Mouse (Mus musculus) layer of hippocampus, adult 9-10 months (tissue): ENCODE measurements around the gene Wtap.
"Not testable (repeated sequence)": the region's sequence is repeated elsewhere in the genome, so short reads cannot be mapped to it uniquely, and the experiment has no call there.

Experiments
- DNase-seq: peaks from one replicate; pipeline ENCODE4 v3.0.0; 2022; ENCODE audit warnings: low spot score

Gene Wtap

DNA sequence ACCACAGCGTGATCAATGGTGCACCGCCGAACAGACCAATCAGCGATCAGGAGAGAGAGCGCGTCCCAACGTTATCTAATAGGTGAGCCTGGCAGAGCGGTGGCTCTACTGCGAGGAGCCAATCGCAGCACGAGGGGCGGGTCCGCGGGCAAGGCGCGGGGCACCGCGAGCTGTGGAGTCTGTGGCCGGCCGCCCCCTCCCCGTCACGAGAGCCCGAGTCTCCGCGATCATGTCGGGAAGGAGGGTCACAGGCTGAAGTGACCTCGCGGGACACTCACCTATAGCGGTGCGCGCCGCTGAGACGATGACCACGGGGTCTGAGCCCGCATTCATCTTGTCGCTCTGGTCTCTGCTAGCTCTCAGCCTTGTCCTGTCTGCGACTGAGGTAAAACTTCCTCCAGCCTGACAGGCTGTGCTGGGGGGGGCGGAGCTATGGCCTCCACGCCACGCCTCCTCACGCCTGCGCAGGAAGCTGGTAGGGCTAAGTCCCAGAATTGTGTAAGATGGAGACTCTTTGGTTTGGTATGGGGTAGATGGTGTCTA is 33.6 kb downstream of the Wtap start, which contains the start of gene Acat2:
Gene Acat2, minus strand, starts transcription at position 417 of the 543 bp plus-strand sequence.
- peak; percentile 86 for DNase-seq

DNA sequence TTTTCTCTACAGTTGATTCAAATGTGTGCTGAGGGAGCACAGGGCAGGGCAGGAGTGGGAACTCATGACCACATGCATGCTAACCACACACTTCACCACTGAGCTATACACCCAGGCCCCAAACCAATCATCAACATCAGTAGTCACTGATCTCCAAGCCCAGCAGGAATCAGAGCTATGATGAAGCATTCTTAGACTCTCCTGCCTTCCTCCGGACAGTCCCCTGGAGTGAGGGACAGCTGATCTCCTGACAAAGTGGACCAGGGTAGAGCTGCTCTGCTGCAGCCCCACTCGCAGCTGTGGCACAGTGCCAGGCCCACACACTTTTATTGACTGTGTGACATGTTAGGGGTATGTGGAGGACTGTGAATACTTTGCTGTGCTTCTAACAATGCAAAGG is 34.6 kb downstream of the Wtap start:
- not testable (repeated sequence) for DNase-seq

DNA sequence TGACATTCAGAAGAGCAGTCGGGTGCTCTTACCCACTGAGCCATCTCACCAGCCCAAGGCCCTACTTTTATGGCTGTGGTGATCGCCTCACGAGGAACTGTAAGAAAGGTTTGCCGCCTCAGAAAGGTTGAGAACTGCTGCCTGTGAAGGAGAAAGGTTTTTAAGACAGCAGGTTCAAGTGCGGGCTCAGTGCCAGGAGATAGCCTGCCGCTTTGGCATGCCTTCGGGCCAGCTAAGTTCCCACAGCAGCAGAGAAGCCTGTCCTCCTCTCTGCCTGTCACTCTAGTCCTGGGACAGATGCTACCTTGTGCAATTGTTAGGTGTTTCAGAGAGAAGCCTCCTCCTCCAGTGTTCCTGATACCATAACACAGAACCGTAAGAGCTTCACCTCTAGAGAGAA is 37.3 kb downstream of the Wtap start:
- DNase-seq, result no peak

DNA sequence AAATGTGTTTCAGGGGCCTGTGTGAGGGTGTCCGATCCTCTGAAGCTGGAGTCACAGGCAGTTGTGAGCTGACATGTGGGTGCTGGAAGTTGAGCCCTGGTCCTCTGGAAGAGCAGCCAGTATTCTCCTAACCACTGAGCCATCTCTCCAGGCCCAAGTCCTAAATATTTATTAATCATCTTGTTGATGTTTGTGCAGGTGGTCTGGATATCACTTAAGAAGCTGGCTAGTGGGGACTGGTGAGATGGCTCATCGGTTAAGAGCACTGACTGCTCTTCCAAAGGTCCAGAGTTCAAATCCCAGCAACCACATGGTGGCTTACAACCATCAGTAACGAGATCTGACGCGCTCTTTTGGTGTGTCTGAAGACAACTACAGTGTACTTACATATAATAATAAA is 44.3 kb downstream of the Wtap start:
- DNase-seq, result no peak

DNA sequence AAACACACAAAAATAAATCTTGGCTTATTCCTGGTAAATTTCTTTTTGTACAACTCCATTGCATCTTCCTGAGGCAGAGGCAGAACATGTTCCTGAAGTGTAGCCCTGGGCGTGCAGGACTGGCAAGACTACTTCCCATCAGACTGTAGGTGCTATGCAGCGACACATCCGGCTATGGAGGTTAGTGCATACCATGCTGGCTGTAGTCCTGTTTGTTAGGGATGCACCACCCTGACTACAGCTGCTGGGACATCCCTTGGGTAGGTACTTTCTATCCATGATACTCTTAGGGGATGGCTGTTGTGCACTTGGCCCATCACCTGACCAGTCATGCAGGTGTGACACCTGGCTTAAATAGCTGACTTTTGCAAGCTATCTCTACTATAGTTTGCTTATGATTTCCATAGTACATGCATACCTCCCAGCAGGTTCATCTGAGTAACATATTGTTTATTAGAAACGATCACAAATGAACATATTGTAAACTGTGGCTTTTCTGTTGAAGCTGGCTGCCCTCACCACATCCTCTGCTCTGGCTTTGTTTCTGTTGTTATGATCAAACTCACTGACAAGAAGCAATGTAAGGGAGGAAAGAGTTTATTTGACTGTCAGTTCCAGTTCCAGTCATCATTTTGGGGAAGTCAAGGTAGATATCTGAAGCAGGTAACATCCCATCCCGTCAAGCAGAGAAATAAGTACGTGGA is 51.4 kb downstream of the Wtap start:
- no peak for DNase-seq

DNA sequence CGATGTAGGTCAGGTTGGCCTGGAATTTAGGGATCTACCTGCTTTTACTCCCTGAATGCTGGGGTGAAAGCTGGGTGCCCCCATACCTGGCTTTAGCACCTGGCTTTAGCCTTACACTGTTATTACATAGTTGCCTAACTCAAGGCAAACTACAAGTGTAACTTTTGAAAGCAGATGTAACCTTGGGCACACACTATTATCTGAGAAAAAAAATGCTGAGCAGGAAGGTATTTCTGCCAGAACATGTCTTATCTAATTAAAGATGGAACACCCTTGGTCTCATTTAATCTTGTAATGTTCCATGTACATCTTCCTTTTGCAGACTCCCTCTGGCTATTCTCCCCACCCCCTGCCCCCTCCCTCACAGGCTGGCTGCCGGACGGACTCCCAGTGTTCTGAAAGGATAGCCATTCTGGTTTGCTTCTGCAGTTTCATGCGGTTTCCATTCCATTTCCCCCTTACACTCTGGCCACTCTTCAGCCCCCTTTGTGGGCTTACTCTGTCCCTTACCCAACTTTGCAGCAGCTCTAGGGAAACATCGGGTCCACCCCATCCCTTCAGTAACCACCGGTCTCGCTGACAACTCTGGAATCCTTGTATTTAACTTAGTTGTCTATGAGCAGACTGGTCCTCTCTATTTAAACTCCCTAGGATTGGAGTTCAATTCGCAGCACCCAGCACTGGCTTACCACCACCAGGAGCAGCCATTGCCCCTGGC is 52.3 kb downstream of the Wtap start:
- DNase-seq, result no peak

DNA sequence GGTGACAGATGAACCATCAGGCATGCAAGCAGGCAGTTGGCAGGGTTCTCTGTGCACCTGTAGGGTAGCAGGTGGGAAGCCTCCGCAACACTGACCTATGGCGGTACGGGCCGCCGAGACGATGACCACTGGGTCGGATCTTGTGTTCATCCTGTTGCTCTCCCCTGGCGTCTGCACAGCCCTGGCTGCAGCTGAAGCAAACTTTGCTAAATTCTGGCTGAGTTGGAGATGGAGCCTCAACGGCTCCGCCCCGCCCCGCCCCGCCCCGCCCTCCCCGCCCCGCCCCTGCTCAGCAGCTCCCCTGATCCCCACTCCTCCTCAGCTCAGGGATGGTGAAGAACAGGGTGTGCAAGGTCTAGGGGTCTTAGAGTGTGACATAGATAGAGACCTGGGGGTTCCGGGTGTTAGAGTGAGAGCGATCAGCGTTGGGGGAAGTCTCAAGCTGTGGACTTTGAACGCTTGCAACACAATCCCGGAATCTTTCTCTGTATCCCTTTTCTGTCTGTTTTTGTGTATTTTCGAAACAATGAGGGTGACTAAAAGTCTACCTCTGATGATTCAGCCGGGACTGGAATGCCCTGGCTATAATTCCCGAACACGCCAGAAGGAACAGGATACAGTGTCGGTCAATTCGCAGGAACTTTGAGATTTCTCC is 53.7 kb downstream of the Wtap start, which contains the start of gene Acat3:
Gene Acat3, minus strand, starts transcription at position 450 of the 655 bp plus-strand sequence.
- DNase-seq, result no peak

DNA sequence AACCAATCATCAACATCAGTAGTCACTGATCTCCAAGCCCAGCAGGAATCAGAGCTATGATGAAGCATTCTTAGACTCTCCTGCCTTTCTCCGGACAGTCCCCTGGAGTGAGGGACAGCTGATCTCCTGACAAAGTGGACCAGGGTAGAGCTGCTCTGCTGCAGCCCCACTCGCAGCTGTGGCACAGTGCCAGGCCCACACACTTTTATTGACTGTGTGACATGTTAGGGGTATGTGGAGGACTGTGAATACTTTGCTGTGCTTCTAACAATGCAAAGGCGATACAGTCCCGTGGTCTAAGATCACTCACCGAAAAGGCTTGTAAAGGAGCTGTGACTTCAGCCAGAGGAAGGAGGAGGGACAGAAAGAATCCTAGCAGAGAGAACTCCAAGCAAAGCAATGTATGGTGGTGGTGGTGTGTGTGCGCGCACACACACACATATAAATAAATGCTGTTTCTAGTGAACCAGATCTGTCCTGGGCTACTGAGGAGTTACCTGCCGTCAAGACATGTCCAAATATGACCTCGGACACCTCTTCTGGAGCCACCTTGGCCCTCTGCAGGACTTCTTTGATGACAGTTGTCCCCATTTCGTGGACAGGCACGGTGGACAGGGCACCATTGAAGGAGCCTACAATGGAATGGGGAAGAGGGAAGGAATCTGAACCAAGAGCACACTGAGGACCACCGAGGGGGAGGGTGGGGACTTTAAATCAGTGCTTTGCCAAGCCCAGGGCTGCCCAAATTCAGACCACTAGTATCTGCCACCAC is 54.4 kb downstream of the Wtap start:
- not testable (repeated sequence) for DNase-seq

DNA sequence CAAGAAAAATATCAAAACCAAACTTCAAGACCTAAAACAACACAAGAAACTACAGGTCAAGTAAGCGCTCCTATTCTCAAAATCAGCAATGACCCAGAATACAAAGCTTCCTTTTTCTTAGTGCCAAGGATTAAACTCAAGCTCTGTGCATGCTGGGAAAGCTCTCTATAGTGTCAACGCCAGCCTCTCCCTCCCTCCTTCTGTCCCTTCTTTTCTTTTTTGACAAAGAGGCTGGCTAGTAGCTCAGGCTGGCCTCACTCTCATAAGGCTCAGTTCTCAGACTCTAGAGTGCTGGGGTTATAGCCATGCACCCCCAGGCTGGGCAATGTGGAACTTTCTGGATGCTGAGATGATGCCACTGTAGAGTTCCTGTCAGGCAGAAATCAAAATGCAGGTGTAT is 55.9 kb downstream of the Wtap start:
- DNase-seq, result no peak

DNA sequence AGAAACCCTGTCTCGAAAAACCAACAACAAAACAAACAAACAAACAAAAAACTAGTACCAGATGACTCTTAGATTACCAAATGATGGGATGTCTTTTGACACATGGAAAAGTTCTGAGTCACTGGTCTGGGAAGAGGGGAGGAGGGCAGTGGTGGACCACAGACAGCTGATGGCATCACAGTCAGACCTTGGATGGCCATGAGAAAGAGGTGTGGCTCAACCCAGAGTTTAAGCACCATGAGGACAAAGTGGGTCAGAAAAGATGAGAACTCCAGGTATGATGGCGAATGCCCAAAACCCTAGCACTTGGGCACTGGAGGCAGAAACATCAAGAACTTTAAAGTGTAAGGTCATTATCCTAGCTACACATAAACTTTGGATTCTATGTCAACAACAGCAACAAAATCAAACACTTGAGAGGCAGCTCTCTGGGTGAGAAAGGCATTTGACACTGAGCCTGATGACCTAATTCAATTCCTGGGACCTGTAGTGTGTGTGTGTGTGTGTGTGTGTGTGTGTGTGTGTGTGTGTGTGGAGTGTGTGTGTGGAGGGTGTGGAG is 56.5 kb downstream of the Wtap start:
- no peak for DNase-seq

DNA sequence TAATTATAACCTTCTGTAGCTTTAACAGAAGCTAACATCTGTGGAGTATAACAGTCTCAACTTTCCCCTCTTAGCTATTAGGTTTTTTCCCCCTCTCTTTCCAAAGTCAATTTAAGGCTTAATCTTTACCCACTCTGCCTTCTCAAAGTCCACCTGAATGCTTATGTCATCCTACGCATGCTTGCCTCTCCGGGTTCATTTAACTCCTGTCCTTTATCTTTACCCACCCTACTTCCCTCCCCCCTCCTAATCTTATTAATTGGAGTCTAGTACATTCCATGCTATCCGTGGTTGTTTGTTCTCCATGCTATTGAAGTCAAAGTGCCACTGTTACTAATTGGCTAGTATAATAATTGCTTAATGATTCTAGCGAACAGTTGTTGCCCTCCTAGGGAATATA is 58.2 kb downstream of the Wtap start:
- no peak for DNase-seq

DNA sequence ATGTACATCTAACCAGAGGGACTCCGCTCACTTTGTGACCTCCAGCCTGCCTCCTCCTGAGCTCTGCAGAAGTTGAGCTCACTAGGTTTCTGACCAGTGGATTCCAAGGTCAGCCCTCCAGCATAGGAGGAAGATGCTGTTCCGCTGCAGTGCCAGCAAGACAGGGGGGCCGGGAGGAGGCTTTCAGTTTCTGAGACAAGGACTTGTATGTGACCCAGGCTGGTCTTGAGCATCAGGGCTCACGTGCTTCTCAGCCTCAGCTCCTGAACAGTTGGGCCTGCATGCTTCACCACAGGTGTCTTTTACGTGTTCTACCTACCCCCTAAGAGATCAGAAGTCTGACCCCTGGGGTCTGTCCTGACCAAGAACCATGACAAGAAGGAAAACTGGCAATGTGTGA is 62.4 kb downstream of the Wtap start:
- DNase-seq, result not testable (repeated sequence)

DNA sequence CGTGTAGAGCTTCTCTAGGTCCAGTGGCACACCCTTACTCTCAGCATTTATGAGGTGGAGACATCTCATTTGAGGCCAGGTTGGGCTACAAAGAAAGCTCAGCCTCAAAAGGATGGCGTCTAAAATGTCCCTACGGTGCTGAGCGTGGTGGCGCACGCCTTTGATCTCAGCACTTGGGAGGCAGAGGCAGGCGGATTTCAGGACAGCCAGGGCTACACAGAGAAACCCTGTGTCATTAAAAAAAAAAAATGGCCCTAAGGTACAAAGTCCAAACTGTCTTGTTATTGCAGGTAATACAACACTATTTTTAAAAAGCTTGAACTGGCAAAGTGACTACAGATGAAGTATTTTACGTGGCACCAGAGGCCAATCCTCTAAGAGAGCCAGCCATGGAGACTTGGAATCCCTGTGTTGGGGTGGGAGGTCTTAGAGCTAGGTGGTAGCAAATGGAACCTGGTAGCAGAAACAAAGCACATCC is 68.2 kb downstream of the Wtap start:
- no peak for DNase-seq

DNA sequence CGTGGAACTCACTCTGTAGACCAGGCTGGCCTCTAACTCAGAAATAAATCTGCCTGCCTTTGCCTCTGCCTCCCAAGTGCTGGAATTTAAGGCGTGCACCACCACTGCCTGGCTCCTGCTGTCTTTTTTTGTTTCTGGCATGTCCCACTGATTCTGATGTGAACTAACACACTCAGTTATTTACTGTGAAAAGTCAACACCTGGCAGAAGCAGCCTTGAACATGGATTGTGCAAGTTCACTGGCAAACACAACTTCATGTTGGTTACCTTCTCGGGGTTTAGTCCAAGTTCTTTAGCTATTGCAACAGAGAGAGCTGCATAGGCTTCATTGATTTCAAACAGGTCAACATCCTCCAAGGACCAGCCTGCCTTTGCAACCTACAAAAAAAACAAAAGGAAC is 69.0 kb downstream of the Wtap start:
- DNase-seq, result no peak

DNA sequence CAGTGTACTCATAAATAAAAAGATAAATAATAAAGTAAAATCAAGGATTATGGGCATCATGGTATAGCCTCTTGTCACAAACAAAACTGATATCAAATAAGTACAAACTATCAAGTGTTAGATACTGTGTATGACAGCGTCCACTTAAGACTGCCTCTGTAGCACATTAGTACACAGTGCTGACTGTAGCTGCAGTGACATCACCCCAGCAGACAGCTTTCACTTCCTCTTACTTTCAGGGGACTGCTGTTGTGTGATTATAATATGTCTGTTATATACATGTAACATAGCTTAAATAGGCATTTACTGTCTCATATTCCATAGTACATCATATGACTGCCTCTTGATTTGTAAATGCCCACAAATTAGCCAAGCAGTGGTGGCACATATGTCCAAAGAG is 72.9 kb downstream of the Wtap start:
- DNase-seq, result no peak
